Mouse (Mus musculus): ENCODE results near the gene Fgfr2. TPM values are rescaled to one million over a fixed set of nuclear protein-coding genes. Genes with fewer than 3 reads are reported as not detected.

Gene Fgfr2
- polyA plus RNA-seq, 1 experiment from 2014 or later = 24.1 TPM

GRCm38 (mm10) chr7:130709372-130710274, 2413.5 kb downstream of the Fgfr2 start:
- peaks cover 25% of the 10 kb centered on the region for H3K4me1 ChIP-seq (ENCODE audit: control insufficient read depth, insufficient read depth, low read depth, low read length)
- no peak overlapping the region for H3K4me3 ChIP-seq (ENCODE audit: low read length)
- no peak overlapping the region for H3K4me2 ChIP-seq (ENCODE audit: low read length)
- no peaks in the 10 kb centered on the region for H3K27me3 ChIP-seq (replicated peaks; ENCODE audit: control insufficient read depth, insufficient read depth, low read length)
- no peaks in the 10 kb centered on the region for H3K9me3 ChIP-seq (ENCODE audit: control insufficient read depth, low read length)
- 51% methylated on average over 9 of the region's 9 CpGs for WGBS
- peak overlapping the region; percentile 36 for H3K27ac ChIP-seq (ENCODE audit: low read depth, low read length)
- no peaks in the 10 kb centered on the region for H3K36me3 ChIP-seq (ENCODE audit: control insufficient read depth, insufficient read depth, low read length)
- no peak for ATAC-seq
- H3K9ac ChIP-seq (ENCODE audit: low read depth, low read length) = peak overlapping the region; percentile 1; the same call in 1 of the 2 replicates

DNA sequence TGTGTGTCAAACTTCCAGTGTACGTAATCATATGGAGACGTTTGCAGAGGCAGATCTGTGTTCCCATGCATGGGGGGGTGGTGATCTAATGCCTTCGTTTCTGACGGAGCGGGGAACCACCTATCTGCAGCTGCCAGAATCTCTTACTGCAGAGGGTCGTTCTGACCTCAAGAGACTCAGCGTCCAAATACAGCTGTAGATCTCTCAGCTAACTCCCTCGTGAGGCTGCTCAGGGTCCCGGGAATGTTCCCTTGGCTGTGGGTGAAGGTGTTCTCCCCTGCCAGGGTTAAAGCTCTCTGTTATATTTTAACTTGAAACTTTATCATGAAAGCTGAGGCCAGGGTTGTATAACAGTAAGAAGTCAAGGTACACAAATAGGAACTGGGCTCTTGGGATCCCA, 2414.2 kb downstream of the Fgfr2 start:
- H3K4me1 ChIP-seq (ENCODE audit: control insufficient read depth, insufficient read depth, low read depth, low read length) = peaks cover 25% of the 10 kb centered on the region
- H3K27me3 ChIP-seq (replicated peaks; ENCODE audit: control insufficient read depth, insufficient read depth, low read length) = no peaks in the 10 kb centered on the region
- H3K9me3 ChIP-seq (ENCODE audit: control insufficient read depth, low read length) = no peaks in the 10 kb centered on the region
- H3K4me3 ChIP-seq (ENCODE audit: low read length) = no peak overlapping the region
- no peak for ATAC-seq
- peak overlapping the region; percentile 1; the same call in 1 of the 2 replicates for H3K9ac ChIP-seq (ENCODE audit: low read depth, low read length)
- H3K36me3 ChIP-seq (ENCODE audit: control insufficient read depth, insufficient read depth, low read length) = no peaks in the 10 kb centered on the region
- no peak overlapping the region for H3K4me2 ChIP-seq (ENCODE audit: low read length)
- WGBS = 49% methylated on average over 9 of the region's 9 CpGs
- H3K27ac ChIP-seq (ENCODE audit: low read depth, low read length) = peak overlapping the region; percentile 16; the same call in 1 of the 2 replicates

DNA sequence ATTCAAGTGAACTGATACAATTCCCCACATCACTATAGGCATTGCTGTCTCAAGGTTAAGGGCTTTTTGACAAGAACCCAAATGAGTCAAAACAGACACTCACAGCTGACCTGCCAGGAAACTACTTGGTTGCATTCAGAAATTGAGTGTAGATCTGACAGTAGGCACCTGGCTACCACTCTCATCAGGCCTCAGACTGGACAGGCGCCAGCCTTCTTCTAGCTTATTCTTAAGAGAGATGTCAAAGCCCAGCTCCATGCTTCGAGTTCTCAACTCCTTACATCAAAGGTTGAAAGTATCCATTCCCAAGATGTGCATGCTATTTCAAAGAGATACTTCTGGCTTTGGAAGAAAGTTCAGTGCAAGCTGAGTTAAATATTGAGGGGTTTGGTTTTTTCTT, 2417.9 kb downstream of the Fgfr2 start:
- H3K36me3 ChIP-seq (ENCODE audit: control insufficient read depth, insufficient read depth, low read length) = no peaks in the 10 kb centered on the region
- H3K9ac ChIP-seq (ENCODE audit: low read depth, low read length) = no peak overlapping the region
- no peaks in the 10 kb centered on the region for H3K27me3 ChIP-seq (replicated peaks; ENCODE audit: control insufficient read depth, insufficient read depth, low read length)
- no peak overlapping the region for H3K27ac ChIP-seq (ENCODE audit: low read depth, low read length)
- no peak overlapping the region for H3K4me3 ChIP-seq (ENCODE audit: low read length)
- H3K4me1 ChIP-seq (ENCODE audit: control insufficient read depth, insufficient read depth, low read depth, low read length) = peaks cover 17% of the 10 kb centered on the region
- no peak for ATAC-seq
- no peak overlapping the region for H3K4me2 ChIP-seq (ENCODE audit: low read length)
- 79% methylated on average over 2 of the region's 2 CpGs for WGBS
- no peaks in the 10 kb centered on the region for H3K9me3 ChIP-seq (ENCODE audit: control insufficient read depth, low read length)

DNA sequence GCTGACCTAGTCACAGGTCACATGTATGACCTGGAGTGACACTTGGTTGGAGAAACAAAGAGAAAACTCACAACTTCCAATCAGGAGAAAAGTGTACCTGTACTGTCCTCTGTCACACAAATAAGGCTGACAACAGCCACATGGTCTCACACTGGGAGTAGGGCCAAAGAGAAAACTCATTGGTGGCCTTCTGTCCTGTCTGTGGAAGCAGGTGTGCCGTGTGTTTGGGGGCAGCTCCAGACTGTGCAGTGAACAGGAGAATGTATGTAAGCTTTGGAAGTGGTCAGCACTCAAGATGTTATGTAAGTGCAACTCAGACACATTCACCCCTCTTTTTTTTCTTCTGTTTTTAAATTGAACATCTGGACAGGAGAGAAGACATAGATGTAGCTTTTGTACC, 2421.8 kb downstream of the Fgfr2 start:
- no peaks in the 10 kb centered on the region for H3K36me3 ChIP-seq (ENCODE audit: control insufficient read depth, insufficient read depth, low read length)
- no peak overlapping the region for H3K4me3 ChIP-seq (ENCODE audit: low read length)
- peaks cover 10% of the 10 kb centered on the region for H3K4me1 ChIP-seq (ENCODE audit: control insufficient read depth, insufficient read depth, low read depth, low read length)
- H3K27ac ChIP-seq (ENCODE audit: low read depth, low read length) = no peak overlapping the region
- ATAC-seq = no peak
- H3K9me3 ChIP-seq (ENCODE audit: control insufficient read depth, low read length) = no peaks in the 10 kb centered on the region
- WGBS = 64% methylated on average over 1 of the region's 1 CpGs
- H3K9ac ChIP-seq (ENCODE audit: low read depth, low read length) = no peak overlapping the region
- H3K4me2 ChIP-seq (ENCODE audit: low read length) = no peak overlapping the region
- no peaks in the 10 kb centered on the region for H3K27me3 ChIP-seq (replicated peaks; ENCODE audit: control insufficient read depth, insufficient read depth, low read length)

DNA sequence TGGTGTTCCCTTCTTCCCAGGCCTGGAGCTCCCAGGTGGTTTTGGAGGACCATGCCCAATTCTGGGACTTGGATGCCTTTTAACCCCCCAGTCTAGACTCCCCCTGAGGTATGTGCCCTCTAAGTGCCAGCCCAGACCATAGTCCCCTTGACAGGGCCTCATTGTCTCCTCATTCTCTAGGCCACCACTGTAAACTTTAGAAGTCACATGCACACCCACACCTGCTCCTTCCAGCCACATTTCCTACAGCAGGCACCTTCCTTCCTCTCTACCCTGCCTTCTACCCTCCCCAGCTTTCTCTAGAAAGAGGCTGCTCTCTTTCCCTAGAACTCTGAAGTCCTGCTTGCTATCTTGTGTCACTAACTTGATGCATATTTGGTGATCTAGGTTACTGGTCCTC, 2424.7 kb downstream of the Fgfr2 start:
- H3K9me3 ChIP-seq (ENCODE audit: control insufficient read depth, low read length) = no peaks in the 10 kb centered on the region
- H3K9ac ChIP-seq (ENCODE audit: low read depth, low read length) = no peak overlapping the region
- no peak overlapping the region for H3K4me3 ChIP-seq (ENCODE audit: low read length)
- H3K27me3 ChIP-seq (replicated peaks; ENCODE audit: control insufficient read depth, insufficient read depth, low read length) = no peaks in the 10 kb centered on the region
- ATAC-seq = no peak
- H3K36me3 ChIP-seq (ENCODE audit: control insufficient read depth, insufficient read depth, low read length) = no peaks in the 10 kb centered on the region
- peaks cover 32% of the 10 kb centered on the region for H3K4me1 ChIP-seq (ENCODE audit: control insufficient read depth, insufficient read depth, low read depth, low read length)
- no peak overlapping the region for H3K27ac ChIP-seq (ENCODE audit: low read depth, low read length)
- H3K4me2 ChIP-seq (ENCODE audit: low read length) = no peak overlapping the region

- Histone ChIP-seq H3K9me3 (ENCODE audit: control insufficient read depth, low read length) (no peaks in the 10 kb centered on the region), H3K27ac (ENCODE audit: low read depth, low read length) (no peak overlapping the region), H3K4me3 (ENCODE audit: low read length) (peak overlapping the region; percentile 4; the same call in 1 of the 2 replicates), H3K4me2 (ENCODE audit: low read length) (peak overlapping the region; percentile 41), H3K36me3 (ENCODE audit: control insufficient read depth, insufficient read depth, low read length) (no peaks in the 10 kb centered on the region), H3K9ac (ENCODE audit: low read depth, low read length) (peak overlapping the region; percentile 35; the same call in 1 of the 2 replicates), H3K4me1 (ENCODE audit: control insufficient read depth, insufficient read depth, low read depth, low read length) (peaks cover 37% of the 10 kb centered on the region), H3K27me3 (replicated peaks; ENCODE audit: control insufficient read depth, insufficient read depth, low read length) (no peaks in the 10 kb centered on the region)
- WGBS = 57% methylated on average over 16 of the region's 16 CpGs
- no peak for ATAC-seq
Measured at GRCm38 (mm10) chr7:130696347-130697234, 2426.6 kb downstream of the Fgfr2 start.

DNA sequence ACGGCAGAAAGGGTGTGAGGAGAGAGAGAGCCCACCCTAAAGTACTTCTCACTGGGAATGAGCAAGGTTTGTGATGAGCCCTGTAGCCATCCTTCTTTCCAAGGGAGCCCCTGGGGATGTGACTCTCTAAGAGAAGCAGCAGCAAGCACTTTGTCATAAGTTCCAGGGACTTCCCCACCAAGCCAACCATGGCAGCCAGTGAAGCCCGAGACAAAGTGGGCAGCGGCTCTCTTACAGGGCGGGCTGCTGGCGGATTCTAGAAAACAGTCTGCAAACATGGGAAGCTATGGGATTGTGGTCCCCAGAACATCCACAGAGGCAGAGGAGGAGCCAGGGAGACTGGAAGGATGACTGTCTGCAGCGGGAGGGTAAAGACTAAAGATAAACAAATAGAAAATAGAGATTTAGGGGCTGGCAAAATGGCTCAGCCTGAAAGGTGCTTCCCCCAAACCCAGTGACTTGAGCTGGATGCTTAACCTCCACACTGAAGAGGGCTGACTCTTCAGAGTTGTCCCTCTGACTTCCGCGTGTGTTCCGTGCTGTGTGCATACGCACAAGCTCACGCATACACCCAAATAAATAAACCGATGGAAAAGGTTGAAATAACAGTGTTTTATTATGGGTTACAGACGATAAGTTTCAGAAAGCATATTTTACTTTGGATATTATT, 2427.3 kb downstream of the Fgfr2 start:
- Histone ChIP-seq H3K4me1 (ENCODE audit: control insufficient read depth, insufficient read depth, low read depth, low read length) (peaks cover 37% of the 10 kb centered on the region), H3K9ac (ENCODE audit: low read depth, low read length) (peak overlapping the region; percentile 12; the same call in 1 of the 2 replicates), H3K27me3 (replicated peaks; ENCODE audit: control insufficient read depth, insufficient read depth, low read length) (no peaks in the 10 kb centered on the region), H3K4me2 (ENCODE audit: low read length) (peak overlapping the region; percentile 76), H3K36me3 (ENCODE audit: control insufficient read depth, insufficient read depth, low read length) (no peaks in the 10 kb centered on the region), H3K9me3 (ENCODE audit: control insufficient read depth, low read length) (no peaks in the 10 kb centered on the region), H3K27ac (ENCODE audit: low read depth, low read length) (no peak overlapping the region), H3K4me3 (ENCODE audit: low read length) (no peak overlapping the region)
- 68% methylated on average over 13 of the region's 13 CpGs for WGBS
- ATAC-seq = no peak

DNA sequence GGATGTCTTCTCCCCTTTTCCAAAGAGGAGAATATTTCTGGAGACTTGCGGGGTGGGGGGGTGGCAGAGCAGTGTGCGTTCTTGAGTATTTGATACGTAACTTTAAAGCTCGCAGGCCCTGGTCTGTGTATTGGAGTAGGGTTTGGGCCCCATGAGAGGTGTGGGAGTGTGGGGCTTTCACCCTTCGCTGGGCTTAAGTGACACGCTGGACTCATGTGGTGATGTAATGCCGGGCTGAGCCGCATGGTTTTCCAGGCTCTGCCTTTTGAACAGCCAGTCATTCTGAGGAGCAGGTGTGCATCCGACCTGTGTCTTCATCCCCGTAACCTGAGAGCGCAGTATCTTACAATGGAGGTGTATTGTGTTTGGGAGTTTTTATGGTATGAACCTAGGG, 2429.4 kb downstream of the Fgfr2 start:
- Histone ChIP-seq H3K27me3 (replicated peaks; ENCODE audit: control insufficient read depth, insufficient read depth, low read length) (no peaks in the 10 kb centered on the region), H3K4me3 (ENCODE audit: low read length) (peak overlapping the region; percentile 80), H3K4me2 (ENCODE audit: low read length) (peak overlapping the region; percentile 76), H3K9ac (ENCODE audit: low read depth, low read length) (peak overlapping the region; percentile 96), H3K4me1 (ENCODE audit: control insufficient read depth, insufficient read depth, low read depth, low read length) (peaks cover 37% of the 10 kb centered on the region), H3K27ac (ENCODE audit: low read depth, low read length) (peak overlapping the region; percentile 97), H3K36me3 (ENCODE audit: control insufficient read depth, insufficient read depth, low read length) (no peaks in the 10 kb centered on the region), H3K9me3 (ENCODE audit: control insufficient read depth, low read length) (no peaks in the 10 kb centered on the region)
- WGBS = 12% methylated on average over 11 of the region's 11 CpGs
- peak; percentile 14; the same call in 1 of the 2 replicates for ATAC-seq
